Mouse (Mus musculus) layer of hippocampus, adult 8-10 months (tissue): Measurements from ENCODE around the gene Mgat5b. TPM values are rescaled to one million over a fixed set of nuclear protein-coding genes. Genes with fewer than 3 reads are reported as not detected.
A peak's percentile ranks its signal among the peaks of the same experiment; 100 is the strongest.

Source experiments
- DNase-seq, 2 experiments: peaks; one replicate each; pipeline ENCODE4 v3.0.0; 2022; ENCODE audit warnings: low spot score in 2 of 2
- total RNA-seq, 4 experiments: library from RNA; stranded (reverse); gene quantifications; 2 replicates each; pipeline ENCODE4 v1.2.4; 2022

The Mgat5b gene
- total RNA-seq, 4 experiments from 2014 or later: 37.8 to 47.5 (median 42.6) TPM

- DNase-seq: peak in 1 of 2 experiments; percentile 46
Observed at GRCm38 (mm10) chr11:117030471-117031101, 111.9 kb downstream of the Mgat5b start.

DNA sequence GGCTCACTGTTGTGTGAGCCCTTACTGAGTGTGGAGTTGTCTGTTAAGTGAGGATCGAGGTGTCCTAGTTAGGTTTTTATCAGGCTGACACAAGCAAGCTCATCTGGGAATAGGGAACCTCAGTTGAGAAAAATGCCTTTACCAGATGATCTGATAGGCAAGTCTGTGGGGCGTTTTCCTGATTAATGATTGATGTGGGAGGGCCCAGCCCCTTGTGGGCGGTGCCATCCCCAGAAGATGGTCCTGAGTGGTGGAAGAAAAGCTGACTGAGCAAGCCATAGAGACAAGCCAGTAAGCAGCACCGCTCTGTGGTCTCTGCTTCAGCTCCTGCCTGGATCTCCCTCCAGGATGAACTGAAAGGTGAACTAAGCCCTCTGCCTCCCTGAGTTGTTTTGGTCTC lies 112.6 kb downstream of the Mgat5b start:
- DNase-seq: peak in 1 of 2 experiments; percentile 38

DNA sequence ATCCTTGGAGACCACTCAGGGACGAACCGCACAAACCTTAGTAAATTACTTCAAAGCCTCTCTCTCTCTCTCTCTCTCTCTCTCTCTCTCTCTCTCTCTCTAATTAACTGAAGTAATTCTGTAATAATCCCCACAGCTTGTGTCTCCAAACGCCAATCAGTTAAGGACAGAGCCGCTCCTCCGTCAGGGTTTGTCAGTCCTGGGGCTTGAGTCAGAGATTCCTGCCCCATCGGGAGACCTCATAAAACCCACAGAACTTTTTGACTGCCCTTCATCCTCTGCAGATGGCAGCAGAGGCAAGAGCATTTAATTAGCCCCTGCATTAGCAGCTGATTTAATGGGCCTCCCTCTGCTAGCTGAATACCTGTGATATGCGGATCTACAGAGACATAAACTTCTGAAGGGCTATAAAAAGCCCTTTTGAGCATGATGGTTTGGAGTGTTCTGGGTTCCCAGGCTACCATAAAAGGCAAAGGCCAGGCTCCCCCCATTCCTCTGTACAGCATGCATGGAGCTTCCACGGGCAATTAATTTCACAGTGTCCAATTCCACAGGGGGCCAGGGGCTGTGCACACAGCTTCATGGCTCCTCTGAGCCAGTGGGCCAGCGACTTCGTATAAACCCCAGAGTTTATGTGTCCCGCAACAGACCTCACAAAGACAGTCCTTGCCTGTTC lies 117.1 kb downstream of the Mgat5b start:
- no peak for DNase-seq

Other genes starting within 250 kb of the Mgat5b start
- gene St6galnac1, start 143.4 kb upstream of the Mgat5b start, total RNA-seq: not detected
- gene Mxra7, start 90.8 kb upstream of the Mgat5b start, total RNA-seq: 10 to 100 TPM; 18.6 to 22.1 (median 20.0) TPM
- 10 to 100 TPM; 23.0 to 33.2 (median 28.8) TPM for gene Mettl23, start 75.6 kb upstream of the Mgat5b start, total RNA-seq
- 10 to 100 TPM; 29.1 to 36.5 (median 32.4) TPM for gene Jmjd6, start 75.4 kb upstream of the Mgat5b start, total RNA-seq
- gene Mfsd11, start 66.4 kb upstream of the Mgat5b start, total RNA-seq: 10 to 100 TPM; 47.2 to 58.6 (median 51.2) TPM
- gene Srsf2, start 65.8 kb upstream of the Mgat5b start, total RNA-seq: 100 to 1,000 TPM; 177 to 189 (median 181) TPM
- 100 to 1,000 TPM; 221 to 238 (median 233) TPM for gene Sec14l1, start 196.3 kb downstream of the Mgat5b start, total RNA-seq